Mouse (Mus musculus) cerebellum, postnatal 25 days (tissue): ENCODE measurements around the gene Zhx3.
A peak's percentile ranks its signal among the peaks of the same experiment; 100 is the strongest.

Source experiments
- DNase-seq, 2 experiments: peaks; one replicate each; pipeline ENCODE4 v3.0.0; 2021; ENCODE audit warnings: mixed read lengths in 2 of 2

Zhx3 gene

DNA sequence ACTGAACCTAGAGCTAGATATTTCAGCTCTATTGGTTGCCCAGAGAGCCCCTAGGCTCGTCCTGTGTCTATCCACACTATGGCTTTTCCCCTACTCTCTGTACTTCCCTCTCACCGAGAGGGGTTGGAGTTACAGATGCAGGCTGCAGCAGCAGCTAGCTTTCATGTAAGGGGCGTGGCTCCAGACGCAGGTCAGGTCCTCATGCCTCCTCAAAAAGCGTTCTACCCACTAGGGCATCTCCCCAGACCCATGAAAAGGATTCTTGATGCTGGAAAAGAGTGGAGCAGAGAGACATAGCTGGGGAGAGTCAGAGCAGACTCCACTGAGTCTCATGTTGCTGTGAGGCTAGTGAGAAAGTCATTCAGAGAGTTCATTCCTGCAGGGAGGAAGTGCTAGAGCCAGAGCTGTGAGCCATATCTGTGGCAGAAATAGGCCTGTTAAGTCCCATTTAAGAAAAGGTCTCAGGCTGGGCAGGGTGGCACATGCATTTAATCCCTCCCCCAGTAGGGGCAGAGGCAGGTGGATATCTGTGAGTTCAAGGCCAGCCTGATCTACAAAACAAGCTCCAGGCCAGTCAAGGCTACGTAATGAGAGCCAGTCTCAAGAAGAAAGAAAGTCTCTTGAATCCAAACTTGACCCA is 8.8 kb upstream of the Zhx3 start:
- no peak for DNase-seq

DNA sequence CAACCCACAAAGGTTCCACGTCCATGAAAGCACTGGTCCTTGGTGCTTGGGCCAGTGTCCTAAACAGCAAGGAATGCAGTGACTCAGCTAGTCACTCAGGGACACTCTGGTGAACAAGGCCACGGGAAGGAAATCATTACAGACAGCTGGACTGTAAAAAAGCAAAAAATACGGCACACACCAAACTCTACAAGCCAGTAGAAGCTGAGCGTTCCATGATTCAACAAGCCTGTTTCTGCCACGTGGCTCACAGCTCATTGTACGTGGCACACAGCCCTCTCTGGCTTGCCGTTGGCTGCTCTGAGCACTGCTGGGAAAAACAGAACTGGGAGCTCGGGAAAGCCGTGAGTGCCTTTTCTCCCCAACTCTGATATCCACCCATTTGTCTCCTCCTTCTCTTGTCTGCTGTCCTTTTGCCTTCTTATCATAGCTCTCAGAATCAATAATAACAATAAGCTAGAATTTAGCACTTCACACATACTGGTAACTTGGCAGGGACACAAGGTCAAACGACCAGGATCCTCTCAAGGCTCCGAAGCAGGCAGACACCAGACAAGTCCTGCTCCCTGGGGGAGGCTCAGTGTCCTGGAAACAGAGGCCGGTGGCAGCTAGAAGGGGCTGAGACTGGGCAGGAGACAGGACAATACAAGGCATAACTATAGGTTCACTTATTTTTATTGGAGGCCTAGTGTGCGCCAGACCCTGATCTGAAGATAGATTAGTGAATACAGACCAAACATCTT is 7.8 kb upstream of the Zhx3 start, which contains the start of gene Lpin3:
Gene Lpin3 (plus strand): TSS at position 218 of the 743 bp plus-strand sequence.
- no peak for DNase-seq

GRCm38 (mm10) chr2:160876115-160876514 is 3.3 kb upstream of the Zhx3 start:
- no peak for DNase-seq

GRCm38 (mm10) chr2:160874231-160874877 is 1.6 kb upstream of the Zhx3 start:
- no peak for DNase-seq

- peak; percentile 85 to 91 for DNase-seq
Measured at GRCm38 (mm10) chr2:160872395-160872794, 403 bp downstream of the Zhx3 start.

GRCm38 (mm10) chr2:160871310-160871709 is 1.5 kb downstream of the Zhx3 start:
- no peak for DNase-seq

GRCm38 (mm10) chr2:160869446-160869845 is 3.4 kb downstream of the Zhx3 start:
- no peak for DNase-seq

DNA sequence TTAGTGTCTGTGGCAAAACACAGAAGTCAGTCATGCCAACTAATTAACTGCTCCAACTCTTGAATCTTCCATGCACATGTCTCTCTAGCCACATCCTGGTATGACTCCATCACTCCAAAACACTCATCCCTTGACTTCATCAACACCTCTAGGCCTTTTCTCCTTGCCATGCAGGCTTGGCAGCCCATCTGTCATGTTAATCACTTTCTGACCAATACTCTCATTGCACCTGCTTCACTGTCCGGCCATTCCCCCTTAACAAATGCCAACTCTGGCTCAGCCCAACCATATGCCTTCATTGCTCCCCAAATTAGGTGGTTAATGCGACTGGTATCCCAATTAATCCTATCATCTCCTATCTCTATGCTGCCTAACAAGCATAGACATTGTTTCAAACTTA is 7.5 kb downstream of the Zhx3 start:
- peak; percentile 48 to 56 for DNase-seq

DNA sequence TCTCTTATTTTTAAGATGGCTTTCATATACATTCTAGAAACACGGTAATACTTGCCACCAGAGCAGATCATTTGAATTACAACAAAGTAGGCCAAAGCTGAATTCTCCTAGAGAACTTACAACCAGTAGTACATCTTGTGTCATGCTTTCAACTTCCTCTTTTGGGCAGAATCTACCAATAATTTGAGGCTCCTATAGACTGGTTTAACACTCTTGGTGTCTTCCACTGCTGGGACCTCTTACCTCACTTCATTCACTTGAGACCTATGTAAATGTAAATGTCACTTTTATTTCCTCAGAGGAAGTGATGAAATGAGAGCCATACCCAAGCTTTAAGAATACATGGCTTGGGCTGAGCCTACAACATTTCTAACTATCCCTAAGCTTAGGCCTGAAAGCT is 8.7 kb downstream of the Zhx3 start:
- DNase-seq = no peak

GRCm38 (mm10) chr2:160860363-160860762 is 12.4 kb downstream of the Zhx3 start:
- DNase-seq = no peak

DNA sequence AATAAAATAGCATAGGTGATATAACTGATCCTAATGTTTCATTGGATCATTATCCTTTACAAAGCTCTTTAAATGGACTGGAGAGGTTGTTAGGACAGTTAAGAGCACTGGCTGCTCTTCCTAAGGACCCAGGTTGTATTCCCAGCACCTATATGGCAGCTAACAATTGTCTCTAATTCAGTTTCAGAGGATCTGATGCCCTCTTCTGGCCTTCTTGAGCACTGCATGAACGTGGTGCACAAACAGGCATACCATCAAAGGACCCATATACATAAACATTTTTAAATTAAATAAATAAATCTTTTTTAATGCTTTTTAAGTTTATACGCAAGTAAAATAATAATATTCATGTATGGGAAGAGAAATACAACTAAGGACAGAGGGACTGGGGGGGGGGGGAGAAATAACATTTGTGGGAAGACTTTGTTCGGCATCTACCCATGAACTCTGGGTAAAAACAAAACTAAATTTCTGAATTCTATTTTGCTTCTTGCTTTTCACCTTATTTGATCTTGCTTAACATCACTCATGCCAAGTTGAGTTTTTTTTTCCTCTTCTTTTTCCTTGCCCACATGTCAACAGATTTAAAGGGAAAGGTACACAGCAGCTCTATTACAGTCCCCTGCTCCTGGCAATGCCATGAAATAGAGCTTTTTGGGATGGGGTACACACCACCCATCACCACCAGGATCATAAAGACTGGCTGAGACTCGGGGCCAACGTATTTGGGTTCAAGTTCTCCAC is 16.3 kb downstream of the Zhx3 start:
- no peak for DNase-seq

GRCm38 (mm10) chr2:160854687-160855086 is 18.1 kb downstream of the Zhx3 start:
- DNase-seq = peak in 1 of 2 experiments; percentile 53

DNA sequence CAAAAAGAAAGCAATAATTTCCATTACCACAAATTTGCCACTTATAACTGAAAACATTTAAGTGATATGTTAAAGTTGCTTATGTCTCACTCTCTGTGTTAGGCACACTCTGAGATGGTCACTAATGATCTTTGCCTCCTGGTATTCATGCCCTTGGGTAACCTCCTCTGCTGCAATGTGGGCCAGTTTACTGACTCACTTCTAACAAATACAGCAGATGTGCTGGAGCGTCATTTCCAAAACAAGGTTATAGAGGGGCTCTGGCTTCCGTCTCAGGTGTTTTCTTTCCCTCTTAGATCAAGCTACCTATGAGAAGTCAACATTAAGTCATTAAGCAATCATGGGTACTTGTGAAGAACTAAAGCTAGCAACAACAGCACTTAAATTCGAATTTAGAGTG is 22.4 kb downstream of the Zhx3 start:
- no peak for DNase-seq

- DNase-seq = no peak
Measured at GRCm38 (mm10) chr2:160849617-160850240, 23.1 kb downstream of the Zhx3 start.

DNA sequence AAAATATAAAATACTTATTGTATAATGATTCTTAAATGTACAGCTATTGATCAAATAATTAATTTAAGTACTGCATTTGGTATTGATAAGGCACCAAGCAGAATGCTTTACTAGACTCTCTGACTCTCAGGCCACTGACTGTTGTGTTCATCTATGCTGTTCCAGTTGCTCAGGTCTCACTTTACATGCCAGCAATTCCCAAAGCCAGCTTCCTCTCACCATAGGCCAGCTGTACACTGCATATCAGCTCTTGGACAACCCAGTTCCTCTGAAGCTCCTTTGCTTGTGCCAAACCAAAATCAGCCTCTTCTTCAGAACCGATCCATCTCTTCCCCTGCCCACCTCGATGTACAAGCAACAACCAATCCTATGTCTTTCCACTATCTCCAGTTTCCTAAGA is 24.6 kb downstream of the Zhx3 start:
- no peak for DNase-seq

GRCm38 (mm10) chr2:160847664-160848063 is 25.1 kb downstream of the Zhx3 start:
- no peak for DNase-seq

DNA sequence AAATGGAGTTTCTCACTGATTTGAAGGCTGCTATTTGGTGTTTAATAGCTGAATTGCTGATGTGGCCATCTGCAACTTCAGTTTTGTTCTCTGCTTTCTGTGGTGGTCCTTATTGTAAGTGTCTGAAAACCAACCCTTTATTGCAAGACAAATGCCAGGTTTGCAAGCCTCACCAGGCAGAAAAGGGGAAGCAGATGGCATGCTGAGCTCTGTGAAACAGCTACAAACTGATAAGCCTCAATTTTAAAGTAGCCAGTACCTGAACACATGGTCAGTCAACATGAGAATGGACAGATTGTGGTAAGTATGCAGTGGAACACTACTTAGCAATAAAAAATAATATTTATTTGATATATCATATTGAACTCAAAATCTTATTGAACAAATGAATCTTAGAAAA is 32.0 kb downstream of the Zhx3 start:
- no peak for DNase-seq

DNA sequence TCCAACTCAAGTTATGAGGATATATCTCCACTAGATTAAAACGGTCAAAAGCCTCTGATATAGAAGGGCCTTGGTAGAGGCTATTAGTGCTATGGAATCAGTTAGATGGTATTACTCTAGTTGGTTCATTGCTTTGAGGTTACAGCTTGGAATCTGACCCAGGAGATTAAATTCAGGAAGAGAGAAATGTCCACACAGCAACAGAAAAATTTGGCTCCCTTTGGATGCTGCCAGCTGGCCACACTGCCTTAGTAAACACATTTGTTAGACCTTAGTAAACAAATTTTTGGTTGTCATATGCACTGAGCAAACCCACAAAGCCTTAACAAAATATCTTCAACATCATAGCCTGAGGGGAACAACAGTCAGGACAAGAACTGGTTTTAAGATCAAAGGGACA is 62.0 kb downstream of the Zhx3 start:
- DNase-seq = no peak

DNA sequence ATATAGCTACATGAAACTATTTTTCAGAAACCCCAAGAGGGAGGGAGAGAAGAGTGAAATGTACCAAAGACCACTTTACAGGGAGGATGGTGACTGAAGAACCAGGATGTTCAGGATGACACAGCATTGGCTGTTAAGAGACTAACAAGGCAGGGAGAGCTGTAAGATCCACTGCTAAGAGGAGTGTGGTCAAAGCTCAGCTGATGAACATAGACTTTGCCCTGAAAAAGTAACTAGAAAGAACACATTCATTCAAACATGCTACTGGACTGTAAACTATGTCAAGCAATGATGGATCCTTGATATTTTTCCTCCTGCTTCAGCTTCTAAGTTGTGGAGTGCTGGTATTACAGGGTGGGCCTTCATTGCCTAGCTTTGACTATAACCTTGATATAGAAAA is 62.4 kb downstream of the Zhx3 start:
- no peak for DNase-seq

GRCm38 (mm10) chr2:160806091-160806521 is 66.7 kb downstream of the Zhx3 start:
- peak; percentile 38 to 58 for DNase-seq

- DNase-seq = no peak
Measured at GRCm38 (mm10) chr2:160804794-160805527, 67.8 kb downstream of the Zhx3 start.

GRCm38 (mm10) chr2:160802326-160802725 is 70.5 kb downstream of the Zhx3 start:
- DNase-seq = no peak
